Comparison of ENCODE assay signal across 18 mouse cellular contexts in the genomic region with DNA sequence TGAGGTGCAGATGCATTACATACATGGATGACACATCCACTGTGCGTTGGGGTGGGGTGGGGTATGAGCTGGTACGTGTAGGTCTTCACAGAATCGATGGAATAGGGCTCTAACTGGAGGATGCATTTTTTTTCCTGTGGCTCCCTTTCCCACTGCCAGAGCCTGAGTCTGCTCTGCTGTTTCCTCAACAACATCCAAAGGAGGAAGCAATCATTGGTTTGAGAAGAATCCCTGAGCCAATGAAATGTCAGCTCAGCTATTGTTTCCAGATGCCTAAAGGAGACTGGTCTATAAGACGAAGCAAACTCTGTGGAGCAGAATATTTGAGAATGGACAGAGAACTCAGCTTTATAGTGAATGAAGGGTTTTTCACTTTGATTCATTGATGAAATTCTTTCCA. TPM values are rescaled to one million over a fixed set of nuclear protein-coding genes. Genes with fewer than 3 reads are reported as not detected.
"Had no signal": no experiment of that assay in that cellular context is flagged by ENCODE, and none has a peak within 500 bp of the region (broad histone marks: within the 10 kb centered on the region; RNA-seq: fewer than 3 reads in every experiment).

No protein-coding gene starts in this region.

- H3K9ac ChIP-seq: liver, embryonic 13.5 days; liver, postnatal 0 days; lung, embryonic 15.5 days; midbrain, embryonic 12.5 days had no signal

- H3K4me2 ChIP-seq: liver, embryonic 13.5 days; lung, embryonic 15.5 days; midbrain, embryonic 12.5 days had no signal

- H3K36me3 ChIP-seq: liver, embryonic 13.5 days; lung, embryonic 15.5 days; midbrain, embryonic 12.5 days had no signal

- H3K27ac ChIP-seq: kidney, postnatal 0 days; liver, embryonic 13.5 days; lung, embryonic 15.5 days; macrophage; midbrain, embryonic 12.5 days had no signal

- DNase-seq: kidney, adult 9 months; kidney, postnatal 36 days; layer of hippocampus, adult 9-11 months; liver; liver, embryonic 13.5 days; liver, postnatal 0 days; lung, postnatal 14 days; right cerebral cortex, adult 18-20 months; right cerebral cortex, postnatal 25 days; thymus, postnatal 4 days had no signal

- H3K4me1 ChIP-seq: liver, embryonic 13.5 days; lung, embryonic 15.5 days; megakaryocyte, embryonic 14.5 days; midbrain, embryonic 12.5 days had no signal

- H3K4me3 ChIP-seq: liver, embryonic 13.5 days; lung, embryonic 15.5 days; megakaryocyte, embryonic 14.5 days; midbrain, embryonic 12.5 days had no signal

- ATAC-seq: liver, postnatal 0 days; midbrain, embryonic 16.5 days had no signal

- H3K9me3 ChIP-seq: liver, embryonic 13.5 days; lung, embryonic 15.5 days; megakaryocyte, embryonic 14.5 days; midbrain, embryonic 12.5 days had no signal

RNA-seq across cellular contexts. Expression of gene Frmpd3, which starts 38.3 kb away (rescaled TPM):
- polyA plus RNA-seq: liver, embryonic 13.5 days; liver, postnatal 0 days; macrophage; stomach, embryonic 16.5 days; thymus, postnatal 0 days had no signal
